Mouse (Mus musculus): ENCODE results near the gene Gm28635.

Gene Gm28635

GRCm38 (mm10) chr2:84585700-84586099, 92.1 kb downstream of the Gm28635 start:
- no peak for DNase-seq (ENCODE audit: low spot score)

DNA sequence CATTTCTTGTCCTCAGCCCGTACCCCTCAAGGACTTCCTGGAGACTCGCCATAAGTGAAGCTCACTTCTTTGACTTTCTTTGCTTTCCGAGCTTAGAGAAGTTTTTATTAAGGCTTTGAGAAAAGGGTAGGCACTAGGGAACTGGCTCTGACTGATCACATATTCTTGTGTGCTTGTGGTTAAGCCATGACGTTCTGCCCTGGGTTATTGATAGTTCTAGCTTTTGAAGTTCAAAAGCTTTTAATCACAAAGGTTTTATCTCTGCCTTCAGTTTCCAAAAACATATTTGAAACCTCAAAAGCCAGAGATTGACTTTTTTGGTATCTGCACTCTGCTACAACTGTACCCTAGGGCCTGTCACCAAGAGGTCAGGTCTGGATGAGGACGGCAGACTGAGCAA, 95.6 kb downstream of the Gm28635 start:
- DNase-seq (ENCODE audit: low spot score) = no peak

- DNase-seq (ENCODE audit: low spot score) = no peak
Observed at GRCm38 (mm10) chr2:84581208-84581607, 96.6 kb downstream of the Gm28635 start.

DNA sequence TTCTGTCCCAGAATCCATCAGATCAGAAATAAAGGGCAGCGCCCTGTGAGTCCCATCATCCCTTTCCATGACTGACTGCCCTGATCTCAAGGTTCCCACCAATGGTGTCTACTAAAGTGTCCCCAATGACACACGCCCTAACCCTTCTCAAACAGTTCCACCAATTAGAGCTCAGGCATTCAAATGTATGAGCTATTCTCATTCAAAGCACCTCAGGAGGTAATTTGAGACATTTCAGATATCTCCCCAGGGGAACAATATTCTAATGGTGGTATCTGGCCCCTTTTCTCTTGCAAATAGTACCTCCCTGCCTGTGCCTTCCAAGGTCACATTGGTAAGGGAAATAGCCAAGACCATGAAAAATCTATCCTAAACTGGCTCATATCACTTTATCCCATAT, 98.5 kb downstream of the Gm28635 start:
- DNase-seq (ENCODE audit: low spot score) = no peak

DNA sequence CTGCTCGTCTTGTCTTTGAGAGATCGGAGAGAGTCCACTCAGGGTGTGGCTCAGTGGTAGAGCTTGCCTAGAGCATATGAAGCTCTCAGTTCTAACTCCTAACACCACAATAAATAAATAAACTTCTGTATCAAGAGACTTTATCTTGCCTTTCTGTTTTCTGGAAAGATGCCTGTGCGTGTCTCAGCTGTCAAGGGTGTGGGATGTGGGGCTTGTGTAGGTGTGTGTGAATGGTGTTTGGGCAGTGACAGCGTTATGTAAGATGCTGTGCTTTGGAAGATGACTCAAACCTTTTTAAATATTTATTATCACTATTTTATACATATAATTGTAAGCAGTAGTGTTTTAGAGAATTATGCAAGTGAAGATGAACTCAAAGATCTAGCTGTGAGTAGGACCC, 103.7 kb downstream of the Gm28635 start:
- DNase-seq (ENCODE audit: low spot score) = no peak

DNA sequence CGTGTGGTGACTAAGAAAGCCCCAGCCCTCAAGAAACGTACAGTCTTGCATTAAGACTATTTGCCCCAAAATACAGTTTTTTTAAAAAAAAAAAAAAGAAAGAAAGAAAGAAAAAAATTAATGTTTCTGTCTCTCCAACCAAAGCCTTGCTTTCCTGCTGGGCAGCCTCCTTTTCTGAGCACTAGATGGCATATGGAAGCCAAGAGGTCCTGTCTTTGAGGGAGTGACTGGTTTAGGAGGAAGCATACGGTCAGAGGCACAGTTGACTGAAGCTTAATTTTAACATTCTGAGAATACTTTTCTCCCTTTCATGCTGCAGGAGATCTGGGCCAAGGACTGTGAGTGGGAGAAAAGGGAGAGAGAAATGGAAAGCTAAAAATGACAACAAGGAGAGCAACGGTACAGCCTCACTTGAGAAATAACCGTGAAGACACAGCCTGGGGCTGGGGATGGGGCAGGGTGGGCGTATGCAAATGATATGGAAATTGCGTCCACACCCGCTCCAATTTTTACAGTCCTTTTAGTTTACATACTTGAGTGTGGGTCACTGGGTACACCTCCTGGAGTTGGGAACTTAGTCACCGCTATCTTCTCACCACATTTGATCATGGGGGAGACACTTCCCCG, 120.8 kb downstream of the Gm28635 start:
- DNase-seq (ENCODE audit: low spot score) = no peak

Measured in urinary bladder, postnatal 10 days (tissue).